Mouse (Mus musculus): Measurements from ENCODE around the gene Kmt2a.

- TF ChIP-seq FLI1 (IDR thresholded peaks at IDR 0.05; ENCODE audit: low read length) (no peak), GATA1 (IDR thresholded peaks at IDR 0.05; ENCODE audit: borderline replicate concordance, low read length) (no peak)
Observed at GRCm38 (mm10) chr9:44881221-44881871, at the start of gene Kmt2a.
